Mouse (Mus musculus): ENCODE measurements around the gene Pxylp1. TPM values are rescaled to one million over a fixed set of nuclear protein-coding genes. Genes with fewer than 3 reads are reported as not detected.

Pxylp1 gene
- total RNA-seq, 1 experiment from 2014 or later = 13.1 TPM

DNA sequence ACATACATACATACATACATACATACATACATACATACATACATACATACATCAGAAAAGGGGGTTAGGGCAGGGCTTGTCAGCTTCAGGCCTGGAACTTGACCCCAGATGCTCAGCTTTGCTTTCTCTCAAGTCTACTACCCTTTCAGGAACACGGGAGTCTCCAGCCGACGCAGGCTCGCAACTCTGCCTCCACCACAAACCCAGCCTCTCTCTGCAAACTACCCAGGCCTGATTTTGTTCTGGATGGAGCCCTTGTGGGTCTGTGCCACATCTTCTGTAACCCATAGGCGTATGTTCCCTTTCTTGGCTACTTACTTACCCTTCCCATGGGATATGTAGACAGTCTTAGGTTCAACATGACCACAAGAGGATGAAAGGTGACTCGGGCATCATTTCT lies 1.7 kb downstream of the Pxylp1 start:
- no peak for DNase-seq

DNA sequence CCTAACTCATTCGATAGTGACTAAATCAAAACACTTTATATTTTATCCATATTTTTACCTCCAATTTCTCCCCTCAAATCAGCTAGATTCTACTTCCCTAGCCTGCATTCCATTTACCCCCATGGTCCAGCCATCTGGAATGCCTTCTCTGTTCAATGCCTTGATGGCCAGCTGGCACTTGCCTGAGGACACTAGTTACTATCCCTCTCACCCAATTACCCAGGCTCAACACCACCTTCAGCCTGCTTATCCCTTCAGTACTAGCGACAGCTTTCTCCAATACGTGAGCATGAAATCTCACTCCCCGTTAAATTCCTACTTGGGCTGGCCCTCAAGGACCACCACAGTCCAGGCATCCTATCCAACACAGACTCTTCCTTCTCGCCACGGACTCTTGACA lies 2.2 kb downstream of the Pxylp1 start:
- DNase-seq = no peak

DNA sequence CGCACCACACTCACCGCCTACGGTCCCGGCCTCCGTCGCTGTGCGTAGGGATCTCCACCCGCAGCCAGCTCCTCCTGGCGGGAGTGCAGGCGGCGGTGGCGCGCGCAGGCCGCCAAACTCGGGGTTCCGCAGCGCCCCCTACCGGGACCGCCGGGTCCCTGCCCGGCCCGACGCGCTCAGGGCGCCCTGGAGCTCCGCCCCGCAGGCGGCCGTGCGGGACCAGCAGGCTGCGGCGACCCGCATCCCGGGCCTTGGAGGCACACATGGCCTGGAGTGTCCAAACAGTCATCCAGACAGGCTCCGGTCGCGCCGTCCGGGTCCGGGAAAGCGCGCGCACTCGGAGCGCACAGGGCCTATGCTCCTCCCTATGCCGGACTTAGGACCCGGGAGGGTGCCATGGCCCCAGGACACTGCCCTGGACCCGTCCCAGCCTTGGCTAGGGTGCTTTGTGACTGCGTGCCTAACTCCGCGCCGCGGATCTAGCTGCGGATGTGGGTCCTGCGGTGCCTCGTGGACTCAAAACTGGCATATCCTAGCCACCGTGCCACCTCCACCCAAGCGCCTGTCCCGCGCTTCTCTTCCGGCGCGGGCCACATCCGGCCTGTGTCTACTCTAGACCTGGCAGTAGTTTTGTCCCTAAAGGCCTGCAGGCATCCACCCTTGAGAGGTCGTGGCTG lies 3.0 kb downstream of the Pxylp1 start:
- DNase-seq = peak; percentile 93

DNA sequence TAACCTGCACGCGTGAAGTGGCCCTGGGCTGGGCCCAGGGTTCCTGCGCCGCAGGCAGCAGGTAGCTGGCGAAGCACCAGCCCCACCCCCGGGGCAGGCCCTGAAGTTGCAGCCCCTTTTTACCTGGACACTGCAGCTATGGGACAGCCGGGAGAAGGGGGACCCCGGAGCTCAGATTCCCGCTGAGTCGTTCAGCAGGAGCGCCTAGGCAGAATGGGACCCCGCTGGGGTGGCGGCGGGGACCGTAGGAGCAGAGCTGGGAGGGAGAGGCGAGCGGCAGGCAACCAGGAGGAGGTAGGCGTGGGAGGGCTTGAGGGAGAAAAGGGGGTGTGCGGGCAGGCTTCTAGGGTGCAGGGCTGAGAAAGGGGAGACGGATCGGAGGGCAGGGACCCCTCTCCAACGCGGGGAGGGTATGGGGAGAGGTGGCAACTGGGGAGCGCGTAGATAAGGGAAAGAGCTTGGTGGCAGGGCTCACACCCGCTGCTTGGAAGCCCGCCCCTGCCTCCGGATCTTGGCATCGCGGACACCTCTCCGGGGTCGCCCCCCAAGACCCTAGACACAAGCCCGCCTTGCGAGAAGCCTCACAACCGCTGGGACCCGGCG lies 3.6 kb downstream of the Pxylp1 start:
- peak; percentile 44 for DNase-seq

DNA sequence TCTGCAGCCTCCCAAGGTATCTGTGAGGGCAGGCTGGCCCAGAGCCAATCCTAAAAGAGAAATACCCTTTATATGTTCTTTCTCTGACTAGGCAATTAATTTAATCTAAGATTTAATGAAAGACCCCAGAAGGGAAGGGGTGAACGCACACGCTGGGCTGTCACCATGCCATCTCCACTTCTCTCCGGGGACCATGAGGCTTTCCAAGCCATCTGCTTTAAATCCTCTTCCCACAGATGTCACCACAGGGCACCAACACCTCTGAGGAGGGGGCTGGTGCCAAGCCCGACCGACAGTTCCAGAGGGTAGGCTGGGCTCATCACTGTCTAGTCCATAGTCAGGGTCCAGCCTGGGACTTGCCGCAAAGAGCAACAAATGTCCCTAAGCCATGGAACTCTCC lies 4.5 kb downstream of the Pxylp1 start:
- DNase-seq = no peak

DNA sequence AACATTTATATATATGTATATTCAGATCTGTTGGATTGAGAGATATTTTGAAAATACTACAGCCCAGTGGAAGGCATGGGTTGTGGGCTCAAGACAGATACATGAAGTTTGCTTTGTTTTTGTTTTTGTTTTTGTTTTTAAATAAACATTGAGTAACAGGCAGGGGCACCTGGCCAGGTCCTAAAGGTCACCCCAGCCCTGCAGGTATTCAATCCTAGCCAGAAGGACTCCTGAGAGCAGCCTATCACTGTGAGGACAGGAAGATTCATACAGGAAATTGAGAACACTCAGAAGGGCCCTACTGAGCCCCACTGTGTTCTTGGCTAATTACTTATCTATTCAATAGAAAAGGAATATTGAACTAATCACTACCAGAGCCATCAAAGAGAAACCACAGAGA lies 5.0 kb downstream of the Pxylp1 start:
- no peak for DNase-seq

DNA sequence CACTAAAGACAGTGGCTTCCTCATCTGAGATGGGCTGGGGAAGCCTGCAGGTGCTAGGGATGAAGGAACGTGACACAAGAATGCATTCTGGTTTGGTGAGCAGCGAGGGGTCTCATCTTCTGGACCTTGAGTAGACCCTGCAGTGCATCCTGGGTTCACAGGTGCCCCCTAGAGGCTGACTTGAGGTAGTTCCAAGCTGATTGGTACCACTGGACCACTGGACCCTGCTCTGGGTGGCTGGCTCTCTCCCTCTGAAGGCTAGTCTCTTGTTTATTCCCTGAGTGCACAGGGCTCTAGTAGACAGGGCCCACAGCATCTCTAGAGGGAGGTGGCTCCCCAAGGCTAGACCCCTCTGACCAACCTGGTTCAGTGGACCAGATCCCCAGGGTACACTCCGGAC lies 6.7 kb downstream of the Pxylp1 start:
- DNase-seq = no peak

DNA sequence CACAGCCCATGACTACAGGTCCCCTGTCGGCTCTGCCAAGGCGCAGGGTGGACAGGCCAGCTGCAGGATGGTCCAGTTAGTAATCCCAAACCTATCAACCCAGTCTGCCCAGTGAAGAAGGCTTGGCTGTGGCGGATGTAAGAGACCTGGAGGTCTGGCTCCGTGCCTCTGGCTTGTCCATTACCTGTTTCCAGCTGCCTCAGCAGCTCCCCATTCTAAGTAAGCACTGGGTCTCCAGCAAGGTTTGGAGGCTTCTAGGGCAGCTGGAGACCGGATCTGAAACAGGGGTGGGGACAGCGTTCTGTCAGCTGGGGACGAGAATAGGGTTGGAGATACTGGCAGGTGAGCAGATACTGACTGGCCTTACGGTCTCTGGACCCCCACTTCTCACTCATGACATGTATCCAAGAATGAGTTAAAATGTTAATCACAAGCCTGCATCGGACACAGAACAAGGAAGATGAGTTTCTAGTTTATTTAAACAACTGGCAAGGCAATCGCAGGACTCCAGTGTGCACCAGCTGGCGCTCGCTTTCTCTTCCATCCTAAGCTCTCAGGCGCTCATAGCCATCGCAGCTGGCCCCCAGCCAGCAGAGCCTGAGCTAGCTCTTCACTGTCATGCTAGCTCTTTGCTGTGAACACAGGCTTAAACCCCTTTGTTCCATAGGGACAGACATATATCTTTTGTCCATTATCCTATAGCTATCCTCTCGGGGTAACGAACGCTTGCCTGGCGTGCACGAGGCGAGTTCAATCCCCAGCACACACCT lies 9.8 kb downstream of the Pxylp1 start:
- DNase-seq = no peak

DNA sequence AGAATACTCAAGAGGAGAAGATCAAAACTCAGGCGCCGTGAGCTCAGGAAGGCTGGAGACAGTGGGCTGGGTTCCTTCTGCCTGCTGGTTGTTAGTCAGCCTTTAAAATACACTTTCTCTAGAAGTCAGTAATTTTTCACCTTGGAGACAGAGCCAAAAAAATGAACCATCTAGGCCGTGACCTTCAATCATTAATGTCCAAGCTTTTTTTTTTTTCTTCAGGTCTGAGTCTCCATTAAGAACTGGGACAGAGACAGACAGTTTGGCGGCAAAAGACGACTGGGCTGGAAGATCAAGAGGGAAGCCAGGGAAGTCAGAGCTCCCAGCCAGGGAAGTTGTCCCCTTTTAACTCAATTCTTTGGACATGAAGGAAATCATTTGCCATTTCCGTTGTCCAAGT lies 10.6 kb downstream of the Pxylp1 start:
- no peak for DNase-seq

DNA sequence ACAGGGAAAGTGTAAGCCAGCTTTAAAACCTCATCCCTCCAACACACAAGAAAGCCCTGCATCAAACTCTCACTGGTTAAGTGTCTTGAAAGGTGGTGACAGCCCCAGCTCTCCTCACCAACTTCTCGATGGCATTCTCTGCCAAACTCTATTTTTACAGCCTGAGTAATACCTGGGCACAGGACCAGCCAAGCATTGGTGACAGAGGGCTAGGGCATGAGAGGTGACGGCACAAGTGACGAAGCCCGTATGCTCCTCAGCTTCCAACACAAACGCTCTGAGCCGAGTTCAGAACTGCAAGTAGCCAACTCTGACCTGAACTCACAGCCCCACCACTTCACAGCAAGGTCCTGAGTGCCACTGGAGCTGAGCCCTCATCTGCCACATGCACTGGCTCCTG lies 13.4 kb downstream of the Pxylp1 start:
- peak; percentile 39 for DNase-seq

DNA sequence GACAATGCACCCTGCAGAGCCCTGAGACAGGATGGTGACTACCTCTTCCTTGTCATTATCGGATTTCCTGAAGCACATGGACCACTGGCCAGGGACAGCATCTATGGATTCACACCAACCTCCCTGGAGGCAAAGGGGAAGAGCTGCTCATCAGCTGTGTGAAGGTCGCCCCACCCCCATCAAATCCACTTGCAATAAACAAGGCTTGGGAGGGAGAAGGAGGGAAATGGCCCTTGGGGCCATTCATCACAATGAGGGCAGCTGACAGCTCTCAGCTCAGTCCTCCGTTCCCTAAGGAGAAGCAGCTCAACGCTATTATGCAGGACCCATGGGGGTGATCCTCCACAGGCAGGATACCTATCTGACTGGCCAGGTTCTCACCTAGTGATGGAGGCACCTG lies 14.0 kb downstream of the Pxylp1 start:
- DNase-seq = no peak

DNA sequence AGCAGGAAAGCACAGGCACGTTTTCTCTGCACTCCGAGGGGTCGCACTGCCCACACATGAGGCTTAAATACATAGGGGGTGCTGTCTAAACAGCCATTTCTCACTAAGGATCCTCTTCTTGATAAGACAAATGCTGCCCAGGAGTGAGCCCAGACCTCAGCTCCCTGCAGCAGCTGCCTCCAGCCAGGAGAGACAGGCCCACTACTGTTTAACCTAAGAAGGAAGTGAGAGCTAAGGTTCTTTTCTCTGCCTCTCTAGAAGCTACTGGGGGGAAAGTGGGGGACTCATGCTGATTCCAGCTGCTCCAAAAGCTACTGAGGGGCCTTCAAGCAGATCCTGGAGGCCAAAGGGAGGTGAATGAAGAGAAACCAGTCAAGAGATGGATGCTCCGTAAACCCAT lies 16.8 kb downstream of the Pxylp1 start:
- no peak for DNase-seq

DNA sequence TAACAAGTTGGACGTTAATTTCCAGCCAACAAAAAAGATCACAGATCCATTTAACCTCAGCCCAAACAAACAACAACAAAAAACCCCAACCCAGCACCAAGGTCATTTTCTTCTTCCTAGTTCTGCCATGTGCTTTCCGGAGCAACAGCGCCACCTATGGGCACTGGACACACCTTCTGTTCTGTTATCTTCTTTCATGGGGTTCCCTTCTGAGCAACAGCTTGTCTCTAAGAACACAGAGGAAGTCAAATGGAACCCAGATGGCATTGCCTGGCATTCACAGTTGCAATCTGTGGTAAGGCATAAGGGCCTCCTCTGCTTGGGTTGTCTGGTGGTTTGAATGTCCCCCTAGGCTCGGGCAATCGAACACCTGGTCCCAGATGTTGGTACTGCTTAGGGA lies 19.4 kb downstream of the Pxylp1 start:
- peak; percentile 78 for DNase-seq

DNA sequence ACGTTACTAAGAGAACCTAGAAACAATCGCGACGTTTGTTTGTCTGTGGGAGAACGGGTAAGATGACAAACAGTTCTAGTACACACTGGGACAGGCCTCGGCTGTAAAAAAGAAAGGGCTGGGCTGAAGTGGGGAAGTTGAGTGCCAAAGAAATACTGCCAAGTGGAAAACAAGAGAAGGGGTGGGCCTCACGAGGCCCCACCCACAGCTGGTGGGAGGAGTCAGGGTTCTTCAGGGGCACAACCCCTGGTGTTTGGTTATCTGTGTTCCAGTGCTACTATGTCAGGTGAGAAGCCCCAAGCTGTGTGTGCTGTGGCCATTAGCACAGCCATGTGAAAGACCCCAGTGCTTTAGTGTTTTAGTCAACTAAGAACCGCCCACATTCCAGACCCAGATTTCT lies 22.4 kb downstream of the Pxylp1 start:
- no peak for DNase-seq

DNA sequence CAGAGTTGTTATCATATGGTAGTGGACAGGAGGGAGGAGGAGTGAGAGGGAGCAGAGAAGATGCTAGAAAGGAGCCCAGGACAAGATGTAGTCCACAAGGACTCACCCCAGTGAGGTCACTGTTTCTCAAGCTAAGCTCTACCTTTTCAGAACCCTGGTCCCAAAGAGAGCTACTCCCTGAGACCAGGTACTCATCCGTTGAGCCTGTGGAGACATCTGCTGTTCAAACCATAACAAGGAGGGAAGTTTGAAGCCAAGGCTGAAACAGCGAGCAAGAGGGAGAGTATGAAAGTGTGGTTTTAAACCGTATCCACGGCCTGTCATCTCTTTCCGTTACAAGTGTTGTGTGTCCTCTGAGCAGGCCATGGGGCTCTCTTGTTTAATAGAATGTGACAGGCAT lies 22.9 kb downstream of the Pxylp1 start:
- DNase-seq = no peak

DNA sequence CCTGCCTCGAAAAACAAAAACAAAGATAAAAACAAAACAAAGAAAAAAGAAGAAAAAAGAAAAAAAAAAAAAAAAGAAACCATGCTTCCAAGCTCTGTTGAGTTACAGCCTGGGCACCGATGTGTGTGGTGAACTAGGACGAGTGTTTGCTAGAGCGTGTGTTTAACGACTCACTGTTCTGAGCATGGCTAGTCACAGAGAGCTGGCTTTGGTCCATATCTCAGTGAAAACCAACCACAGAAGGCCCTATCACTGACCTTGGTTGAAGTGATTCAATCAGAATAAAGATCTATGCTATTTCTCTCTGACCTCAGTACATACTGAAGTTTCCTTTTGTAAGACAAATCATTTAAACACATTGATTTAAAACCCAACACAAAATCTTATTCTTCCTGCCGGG lies 23.9 kb downstream of the Pxylp1 start:
- peak; percentile 26 for DNase-seq

DNA sequence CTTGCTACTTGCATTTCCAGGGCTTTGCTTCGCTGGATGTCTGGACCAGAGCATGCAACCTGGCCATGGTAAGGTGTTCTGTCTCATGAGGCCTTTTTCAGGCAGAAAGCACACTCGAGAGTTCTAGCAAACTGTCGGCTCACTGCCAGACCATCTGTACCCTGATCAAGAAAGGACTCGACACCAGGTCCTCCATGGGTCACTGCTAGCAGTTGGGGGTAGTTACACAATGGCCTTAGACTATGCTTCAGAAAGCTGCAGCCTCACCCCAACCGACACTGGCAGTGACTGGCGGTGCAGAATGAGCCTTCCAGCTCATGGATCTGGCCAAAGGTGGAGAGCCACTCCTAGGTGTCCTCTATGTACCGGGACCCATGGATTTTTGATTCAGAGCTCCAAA lies 25.3 kb downstream of the Pxylp1 start:
- no peak for DNase-seq

DNA sequence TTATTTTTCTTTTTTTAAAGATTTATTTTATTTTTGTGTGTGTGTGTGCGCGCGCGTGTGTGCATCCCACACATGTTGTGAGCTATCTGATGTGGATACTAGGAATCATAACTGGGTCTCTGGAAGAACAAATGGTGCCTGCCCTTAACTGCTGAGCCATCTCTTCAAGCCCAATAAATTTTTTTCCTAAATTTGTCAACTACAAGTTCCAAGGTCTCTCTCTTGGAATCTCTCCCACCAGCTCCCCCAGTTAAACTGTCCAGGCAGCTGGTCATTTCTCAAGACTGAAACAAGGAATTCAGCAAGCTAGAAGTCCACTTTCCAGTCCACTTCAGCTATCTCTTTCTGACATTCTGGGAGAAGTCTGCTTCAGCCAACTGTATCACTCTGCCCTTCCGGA lies 26.3 kb downstream of the Pxylp1 start:
- DNase-seq = no peak

DNA sequence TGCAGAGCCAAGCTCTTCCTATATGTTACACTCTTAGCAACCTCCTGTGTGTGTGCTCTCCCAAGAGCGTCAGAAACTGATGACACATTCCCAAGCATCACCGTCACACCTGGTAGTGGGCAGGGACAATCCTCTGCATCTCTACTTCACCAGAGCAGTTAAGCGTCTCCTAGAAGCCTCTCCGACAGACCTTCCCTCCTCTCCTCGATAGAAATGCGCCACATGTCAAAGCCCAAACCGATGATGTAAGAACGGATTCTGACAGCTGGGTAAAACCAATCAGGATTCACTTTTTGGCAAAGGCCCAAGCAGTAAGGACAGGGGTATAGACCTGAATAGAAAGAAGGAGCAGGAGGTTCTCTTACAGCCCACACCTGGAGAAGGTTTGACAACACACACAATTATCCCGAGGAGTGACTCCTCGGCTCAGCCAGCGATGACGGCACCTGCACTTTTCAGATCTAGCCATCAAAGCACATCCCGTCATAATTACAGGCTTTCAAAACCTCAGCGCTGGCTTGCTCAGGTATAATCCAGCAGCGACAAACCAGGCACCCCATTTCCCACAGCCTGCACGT lies 26.9 kb downstream of the Pxylp1 start:
- no peak for DNase-seq

DNA sequence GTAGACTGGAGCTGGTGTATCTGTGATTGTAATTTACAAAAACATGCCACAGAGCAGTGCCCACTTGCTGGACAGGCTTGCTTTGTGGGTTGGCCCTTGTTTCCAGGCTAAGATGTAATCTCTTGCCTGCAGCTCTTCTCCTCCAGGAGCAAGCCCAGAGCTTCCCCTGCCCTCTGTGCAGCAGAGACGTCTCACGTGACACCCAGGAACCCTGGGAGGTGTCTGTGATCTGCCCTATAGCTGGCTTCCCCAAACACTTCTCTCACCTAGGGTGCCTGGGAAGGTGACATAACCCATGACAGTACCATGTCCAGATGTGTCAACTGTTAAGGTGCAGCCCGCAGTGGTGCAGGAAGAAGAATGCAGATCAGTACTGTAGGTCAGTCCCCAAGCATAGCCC lies 28.9 kb downstream of the Pxylp1 start:
- DNase-seq = no peak

DNA sequence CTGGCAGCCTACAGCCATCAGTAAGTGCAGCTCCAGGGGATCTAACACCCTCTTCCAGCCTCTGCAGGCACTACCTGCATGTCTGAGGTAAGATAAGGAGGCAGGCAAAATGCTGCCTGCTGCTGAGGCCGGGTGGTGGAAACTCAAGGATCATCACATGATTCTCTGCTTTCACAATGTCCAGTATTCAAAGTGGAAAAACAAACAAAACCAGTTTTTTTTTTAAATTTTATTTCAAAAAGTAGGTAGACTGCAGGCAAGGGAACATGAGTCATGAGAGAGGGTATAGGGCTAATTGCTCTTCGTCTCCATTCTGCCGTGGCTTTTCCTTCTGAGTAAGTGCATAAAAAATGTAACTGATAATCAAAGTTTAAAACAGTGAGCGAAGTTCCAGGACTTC lies 29.6 kb downstream of the Pxylp1 start:
- no peak for DNase-seq

DNA sequence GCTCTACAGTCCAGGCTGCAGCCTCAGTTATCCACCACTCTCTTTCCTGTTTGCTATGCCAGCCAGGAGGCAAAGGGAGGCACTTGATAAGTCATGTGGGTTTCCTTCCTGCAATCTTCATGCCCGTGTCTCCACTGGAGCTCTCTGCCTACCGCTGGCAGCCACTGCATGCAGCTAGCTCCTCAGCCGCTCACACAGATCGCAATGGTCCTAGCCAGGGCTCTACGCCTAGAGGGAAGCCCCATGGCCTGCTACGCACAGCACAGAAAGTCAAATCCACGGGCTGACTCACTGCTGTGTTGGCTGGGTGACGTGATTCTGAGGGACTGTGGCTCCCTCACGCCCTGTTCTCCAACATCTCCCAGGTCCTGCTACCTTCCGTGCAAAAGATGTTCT lies 31.4 kb downstream of the Pxylp1 start:
- DNase-seq = no peak

DNA sequence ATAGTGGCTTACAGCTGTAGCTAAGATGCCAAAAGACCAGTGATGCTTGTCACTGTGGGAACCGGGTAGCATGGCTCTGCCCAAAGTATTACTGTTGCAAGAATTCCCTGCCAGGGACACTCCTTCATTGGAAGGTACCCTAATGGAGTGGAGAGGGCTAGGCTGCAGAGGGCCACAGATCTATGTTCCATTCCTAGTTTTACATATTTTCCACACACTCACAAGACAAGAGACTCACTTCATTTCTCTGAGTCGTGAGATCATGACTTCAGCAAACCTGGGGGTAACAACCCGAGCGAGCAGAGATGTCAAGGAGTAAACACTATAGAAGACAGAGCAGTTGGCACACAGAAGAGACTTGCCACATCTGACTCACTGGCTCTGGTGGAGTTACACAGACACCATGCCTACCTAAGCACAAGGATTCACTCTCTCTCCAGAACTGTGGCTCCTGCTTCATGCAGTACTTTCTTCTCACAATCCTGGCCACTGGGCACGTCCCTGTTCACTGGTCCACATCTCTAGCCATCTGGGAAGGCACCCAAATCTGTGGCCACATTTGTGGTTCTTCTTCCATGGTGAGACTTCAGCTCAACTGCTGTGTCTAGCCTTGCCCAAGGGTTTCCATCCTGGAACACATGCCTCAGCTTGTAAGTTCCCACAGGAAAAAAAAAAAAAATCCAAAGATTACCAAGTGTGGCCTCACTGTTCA lies 31.9 kb downstream of the Pxylp1 start:
- DNase-seq = no peak

All from adrenal gland, postnatal 25 days (tissue).